Mouse (Mus musculus) C2C12 (cell line): ENCODE results near the gene Anapc13. TPM values are rescaled to one million over a fixed set of nuclear protein-coding genes. Genes with fewer than 3 reads are reported as not detected.

Experiments
- H3K27me3 ChIP-seq: one replicate; pipeline ENCODE4 v1.6.1; 2011; ENCODE audit not compliant: control insufficient read depth, insufficient read depth, insufficient read length
- H3K36me3 ChIP-seq: one replicate; pipeline ENCODE4 v1.6.1; 2011; ENCODE audit not compliant: control insufficient read depth, insufficient read depth
- H3K4me3 ChIP-seq: one replicate; pipeline ENCODE4 v1.5.1; 2011; ENCODE audit warnings: mild to moderate bottlenecking, control low read depth; ENCODE audit not compliant: poor library complexity, insufficient read depth, severe bottlenecking
- H3K79me2 ChIP-seq: one replicate; pipeline ENCODE4 v1.6.1; 2011; ENCODE audit not compliant: control insufficient read depth, insufficient read depth
- H3K79me3 ChIP-seq: one replicate; pipeline ENCODE4 v1.6.1; 2011; ENCODE audit warnings: low read depth, control low read depth
- H3ac ChIP-seq: one replicate; pipeline ENCODE3; 2011; ENCODE audit warnings: low read depth; ENCODE audit not compliant: control insufficient read depth, insufficient read length
- CEBPB ChIP-seq: IDR thresholded peaks from one replicate; pipeline ENCODE4 v1.6.1; 2011; ENCODE audit warnings: low read depth, mild to moderate bottlenecking, control low read depth, moderate library complexity
- CTCF ChIP-seq: IDR thresholded peaks from one replicate; pipeline ENCODE4 v1.5.1; 2011; ENCODE audit not compliant: control insufficient read depth, insufficient read depth, insufficient read length
- FOSL1 ChIP-seq: IDR thresholded peaks from one replicate; pipeline ENCODE4 v1.8.0; 2011; ENCODE audit warnings: mild to moderate bottlenecking, low read length; ENCODE audit not compliant: poor library complexity, insufficient read depth, severe bottlenecking
- MAX ChIP-seq: IDR thresholded peaks from one replicate; pipeline ENCODE4 v1.6.1; 2011; ENCODE audit warnings: mild to moderate bottlenecking, control low read depth
- MYOD1 ChIP-seq: IDR thresholded peaks from one replicate; pipeline ENCODE4 v1.6.1; 2011; ENCODE audit warnings: low read depth; ENCODE audit not compliant: control insufficient read depth, insufficient read length
- MYOG ChIP-seq: IDR thresholded peaks from one replicate; pipeline ENCODE4 v1.6.1; 2011; ENCODE audit not compliant: control insufficient read depth, insufficient read length; ENCODE audit errors: extremely low read depth
- USF1 ChIP-seq: IDR thresholded peaks from one replicate; pipeline ENCODE4 v1.6.1; 2011; ENCODE audit warnings: low read depth, mild to moderate bottlenecking, control low read depth, moderate library complexity
- polyA plus RNA-seq: library from polyadenylated mRNA; unstranded; fragments of >200 nt; fragmentation: generic; extraction: Trizol; gene quantifications from one replicate; pipeline ENCODE4 v1.2.1, GENCODE M21; 2012; ENCODE audit warnings: missing spikeins

Anapc13 gene
- polyA plus RNA-seq, 1 experiment = 136 TPM

DNA sequence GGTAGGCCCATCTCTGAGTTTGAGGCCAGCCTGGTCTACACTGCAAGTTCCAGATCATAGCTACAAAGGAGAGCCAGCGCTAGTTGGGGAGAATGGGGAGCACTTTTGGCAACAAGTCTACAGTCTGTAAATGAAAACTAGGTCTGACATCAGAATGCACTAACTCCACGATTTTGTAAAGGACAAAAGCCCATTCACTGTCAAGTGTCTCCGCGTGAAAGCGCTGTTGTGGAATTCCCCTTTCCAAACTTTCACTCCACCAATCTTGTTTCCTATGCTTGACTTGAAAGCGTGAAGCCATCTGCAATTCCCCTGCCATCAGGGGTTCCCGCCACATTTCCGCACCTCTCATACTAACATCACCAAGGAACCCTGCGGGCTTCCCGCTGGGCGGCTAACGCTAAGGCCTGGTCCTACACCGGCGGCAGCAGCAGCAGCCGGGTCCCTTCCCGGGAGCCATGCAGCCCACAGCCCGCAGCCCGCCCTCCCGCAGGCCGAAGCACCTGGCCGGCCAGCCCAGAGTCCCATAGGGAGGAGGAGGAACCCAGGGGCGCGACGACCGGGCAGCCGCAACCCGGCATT, 604 bp upstream of the Anapc13 start:
- peaks cover 7% of the 10 kb centered on the region for H3K79me3 ChIP-seq
- no peaks in the 10 kb centered on the region for H3K36me3 ChIP-seq
- peaks cover 26% of the 10 kb centered on the region for H3K79me2 ChIP-seq
- H3ac ChIP-seq = peak overlapping the region; percentile 93
- no peaks in the 10 kb centered on the region for H3K27me3 ChIP-seq
- TF ChIP-seq MYOD1 = no peak
- no peak for TF ChIP-seq CTCF
- no peak for TF ChIP-seq USF1
- TF ChIP-seq FOSL1 = no peak
- no peak for TF ChIP-seq MYOG
- no peak for TF ChIP-seq CEBPB
- TF ChIP-seq MAX = no peak
- peak overlapping the region; percentile 53 for H3K4me3 ChIP-seq

GRCm38 (mm10) chr9:102626839-102627225, 736 bp downstream of the Anapc13 start:
- TF ChIP-seq MYOG (no peak), FOSL1 (no peak), USF1 (no peak), CTCF (no peak), MYOD1 (no peak), CEBPB (no peak), MAX (no peak)
- peak overlapping the region; percentile 73 for H3ac ChIP-seq
- no peaks in the 10 kb centered on the region for H3K27me3 ChIP-seq
- H3K36me3 ChIP-seq = no peaks in the 10 kb centered on the region
- peaks cover 26% of the 10 kb centered on the region for H3K79me2 ChIP-seq
- H3K4me3 ChIP-seq = peak overlapping the region; percentile 53
- peaks cover 7% of the 10 kb centered on the region for H3K79me3 ChIP-seq

DNA sequence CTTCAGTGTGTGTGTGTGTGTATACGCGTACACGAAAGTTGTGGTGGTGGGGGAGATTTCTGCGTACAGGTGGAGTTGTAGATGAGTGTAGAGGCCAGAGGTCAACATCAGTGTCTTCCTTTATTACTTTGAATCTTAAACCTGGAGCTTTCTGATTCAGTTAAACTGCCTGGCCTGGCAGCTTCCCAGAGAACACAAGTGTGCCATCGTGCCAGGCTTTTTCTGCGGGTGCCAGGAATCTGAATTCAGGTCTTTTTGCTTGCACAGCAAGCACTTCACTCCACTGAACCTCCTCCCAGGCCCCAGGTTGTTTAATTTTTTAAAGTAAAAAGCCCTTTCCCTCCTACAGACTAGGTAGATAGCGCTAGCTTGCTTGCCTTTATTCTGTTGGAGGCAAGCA, 1.3 kb downstream of the Anapc13 start:
- no peak overlapping the region for H3ac ChIP-seq
- H3K36me3 ChIP-seq = no peaks in the 10 kb centered on the region
- TF ChIP-seq CEBPB (no peak), MAX (no peak), CTCF (no peak), MYOG (no peak), USF1 (no peak), FOSL1 (no peak), MYOD1 (no peak)
- peaks cover 26% of the 10 kb centered on the region for H3K79me2 ChIP-seq
- H3K4me3 ChIP-seq = no peak overlapping the region
- no peaks in the 10 kb centered on the region for H3K27me3 ChIP-seq
- H3K79me3 ChIP-seq = peaks cover 7% of the 10 kb centered on the region

- Histone ChIP-seq H3ac (no peak overlapping the region), H3K4me3 (no peak overlapping the region), H3K79me2 (peaks cover 17% of the 10 kb centered on the region), H3K27me3 (no peaks in the 10 kb centered on the region), H3K36me3 (no peaks in the 10 kb centered on the region), H3K79me3 (peaks cover 7% of the 10 kb centered on the region)
- TF ChIP-seq FOSL1 (no peak), CEBPB (no peak), USF1 (no peak), MYOD1 (no peak), CTCF (no peak), MYOG (no peak), MAX (no peak)
These were observed 3.0 kb downstream of the Anapc13 start for GRCm38 (mm10) chr9:102629052-102629451.

GRCm38 (mm10) chr9:102631589-102632147, 5.6 kb downstream of the Anapc13 start:
- H3ac ChIP-seq = no peak overlapping the region
- no peaks in the 10 kb centered on the region for H3K27me3 ChIP-seq
- no peaks in the 10 kb centered on the region for H3K79me2 ChIP-seq
- H3K4me3 ChIP-seq = no peak overlapping the region
- no peaks in the 10 kb centered on the region for H3K79me3 ChIP-seq
- TF ChIP-seq CTCF (no peak), USF1 (peak; percentile 68), MYOD1 (no peak)
- no peaks in the 10 kb centered on the region for H3K36me3 ChIP-seq

GRCm38 (mm10) chr9:102632173-102632572, 6.1 kb downstream of the Anapc13 start:
- Histone ChIP-seq H3ac (no peak overlapping the region), H3K27me3 (no peaks in the 10 kb centered on the region), H3K79me3 (no peaks in the 10 kb centered on the region), H3K36me3 (no peaks in the 10 kb centered on the region), H3K4me3 (no peak overlapping the region), H3K79me2 (no peaks in the 10 kb centered on the region)
- TF ChIP-seq CEBPB (no peak), CTCF (no peak), MYOG (no peak), FOSL1 (no peak), USF1 (no peak), MYOD1 (peak; percentile 96), MAX (peak; percentile 9)
